Mouse (Mus musculus): ENCODE measurements around the gene Gng11. TPM values are rescaled to one million over a fixed set of nuclear protein-coding genes. Genes with fewer than 3 reads are reported as not detected.

Gene Gng11
- not detected for total RNA-seq (2023)

DNA sequence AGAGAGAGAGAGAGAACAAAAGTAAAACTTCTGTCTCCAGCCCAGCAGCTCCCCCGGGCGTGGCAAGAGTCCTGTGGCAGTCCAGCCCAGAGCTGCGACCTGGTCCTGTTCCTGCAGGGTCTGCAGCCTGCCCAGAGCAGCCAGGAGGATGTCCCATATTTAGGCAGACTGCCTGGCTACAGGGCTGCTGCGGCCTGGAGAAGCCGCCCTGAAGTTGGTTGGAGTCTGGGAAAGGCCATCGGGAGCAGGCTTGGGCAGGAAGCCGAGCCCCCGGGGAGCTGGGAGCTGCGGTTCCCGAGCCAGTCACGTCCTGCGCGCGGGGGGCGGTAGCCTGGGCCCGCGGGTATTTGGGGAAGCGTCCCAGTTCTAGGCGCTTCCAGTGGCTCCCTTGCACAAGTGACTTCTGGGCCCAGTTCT is at the start of gene Gng11:
Gng11 (plus strand) TSS at position 15 of the 417 bp plus-strand sequence.

GRCm38 (mm10) chr6:3988750-3989149 is 15.0 kb upstream of the Gng11 start, which contains the start of gene Tfpi2:
Tfpi2 (minus strand) TSS chr6:3988919.

GRCm38 (mm10) chr6:3993492-3993891 is 10.2 kb upstream of the Gng11 start, which contains the start of gene Gngt1:
Gngt1 (plus strand) TSS chr6:3993792.

Other genes with a start within 250 kb of the Gng11 start
- gene Calcr, start 239.2 kb upstream of the Gng11 start, total RNA-seq (2023), result not detected
- gene Tfpi2, start 15.0 kb upstream of the Gng11 start, total RNA-seq (2023), result not detected
- not detected for gene Gngt1, start 10.1 kb upstream of the Gng11 start, total RNA-seq (2023)
- gene Bet1, start 83.1 kb downstream of the Gng11 start, total RNA-seq (2023), result 10 to 100 TPM; 13.2 to 17.4 TPM

All from T-cell, adult 66 days (primary cell).